Mouse (Mus musculus) cortical plate, adult 2 months (tissue): Measurements from ENCODE around the gene Unkl.

ENCODE experiments used
- CTCF ChIP-seq: fragments of 200-500 bp; IDR thresholded peaks from 2 replicates; pipeline ENCODE4 v1.5.1; 2011; ENCODE audit warnings: mild to moderate bottlenecking, control low read depth, low read length; ENCODE audit not compliant: insufficient read depth; ENCODE audit errors: extremely low read depth
- POLR2A ChIP-seq: fragments of 200-500 bp; IDR thresholded peaks from 2 replicates; pipeline ENCODE4 v1.6.1; 2011; ENCODE audit warnings: mild to moderate bottlenecking, low read length, control low read depth; ENCODE audit not compliant: insufficient read depth; ENCODE audit errors: extremely low read depth

- TF ChIP-seq CTCF (no peak), POLR2A (no peak)
These were observed 42.5 kb downstream of the Unkl start for GRCm38 (mm10) chr17:25230700-25231099.
